Mouse (Mus musculus) CH12.LX (cell line): ENCODE measurements at regions not wholly inside any gene's neighbourhood (a gene's known extent, or its start where the extent isn't known, plus 50 kb on each side); places are given as distances from the start of the nearest gene placed in this dataset.

Experiments used
- CTCF ChIP-seq, 2 experiments: IDR thresholded peaks in 1 of 2; conservative IDR thresholded peaks in 1 of 2; 2 replicates each; pipeline ENCODE4 v1.5.1; 2011 to 2012; ENCODE audit warnings: low read depth in 2 of 2, low read length in 2 of 2, improper control_type of control experiment in 1 of 2, inconsistent platforms in 1 of 2, mild to moderate bottlenecking in 1 of 2, moderate library complexity in 1 of 2
- POLR2A ChIP-seq: IDR thresholded peaks from 2 replicates; pipeline ENCODE4 v1.6.1; 2011; ENCODE audit warnings: low read depth, mild to moderate bottlenecking, improper control_type of control experiment, low read length
- POLR2AphosphoS2 ChIP-seq: IDR thresholded peaks from 2 replicates; pipeline ENCODE4 v1.6.1; 2011; ENCODE audit warnings: low read depth, low read length, improper control_type of control experiment
- RCOR1 ChIP-seq: conservative IDR thresholded peaks from 2 replicates; pipeline ENCODE4 v1.6.1; 2012; ENCODE audit warnings: low read depth, mild to moderate bottlenecking, inconsistent platforms, low read length, improper control_type of control experiment
- SMC3 ChIP-seq: IDR thresholded peaks from 2 replicates; pipeline ENCODE4 v1.6.1; 2011; ENCODE audit warnings: low read depth, low read length, improper control_type of control experiment
- TCF12 ChIP-seq: IDR thresholded peaks from 2 replicates; pipeline ENCODE4 v1.6.1; 2014; ENCODE audit warnings: low read depth, mild to moderate bottlenecking, inconsistent platforms, low read length, improper control_type of control experiment
- ZMIZ1 ChIP-seq: IDR thresholded peaks from 2 replicates; pipeline ENCODE4 v1.6.1; 2012; ENCODE audit warnings: low read depth, mild to moderate bottlenecking, inconsistent platforms, low read length, improper control_type of control experiment

DNA sequence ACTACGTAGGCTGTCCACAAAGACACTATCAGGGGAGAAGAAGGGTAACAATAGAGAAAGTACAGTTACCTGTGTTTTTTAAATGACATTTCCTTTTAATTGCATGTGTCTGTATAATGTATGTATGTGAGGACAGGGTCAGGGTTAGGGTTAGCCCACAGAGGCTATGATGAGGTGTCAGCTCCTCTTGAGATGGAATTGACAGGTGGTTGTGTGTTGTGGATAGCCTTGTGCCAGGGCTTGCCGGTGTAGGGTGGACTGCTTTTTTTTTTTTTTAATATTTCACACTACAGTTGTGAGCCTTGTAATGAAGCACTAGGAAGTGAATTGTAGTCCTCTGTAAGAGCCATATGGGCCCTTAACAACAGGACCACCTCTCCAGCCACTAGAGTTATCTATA lies 105.7 kb upstream of the Ankrd1 start:
- TF ChIP-seq RCOR1: no peak
- no peak for TF ChIP-seq CTCF (conservative IDR thresholded peaks at IDR 0.05 in 1 of 2, IDR thresholded peaks at IDR 0.05 in 1 of 2; ENCODE audit: low read depth in 2 of 2, low read length in 2 of 2)
- no peak for TF ChIP-seq ZMIZ1
- TF ChIP-seq SMC3: no peak
- TF ChIP-seq TCF12: no peak
- TF ChIP-seq POLR2A: no peak
- no peak for TF ChIP-seq POLR2AphosphoS2
